Mouse (Mus musculus): ENCODE results near the gene Olfr1168.
"Not testable (repeated sequence)": the region's sequence is repeated elsewhere in the genome, so short reads cannot be mapped to it uniquely, and the experiment has no call there.

Gene Olfr1168

GRCm38 (mm10) chr2:88181580-88181979, at the start of gene Olfr1168:
TSS of gene Olfr1168 (plus strand) at chr2:88181880.
- no peak for DNase-seq (ENCODE audit: low spot score in 2 of 2)

GRCm38 (mm10) chr2:88155093-88155492, 26.6 kb upstream of the Olfr1168 start, which contains the start of gene Olfr1167:
TSS of gene Olfr1167 (minus strand) at chr2:88155193.
- DNase-seq (ENCODE audit: low spot score in 2 of 2) = not testable (repeated sequence)

GRCm38 (mm10) chr2:88220784-88221183, 39.1 kb downstream of the Olfr1168 start:
- no peak for DNase-seq (ENCODE audit: low spot score in 2 of 2)

DNA sequence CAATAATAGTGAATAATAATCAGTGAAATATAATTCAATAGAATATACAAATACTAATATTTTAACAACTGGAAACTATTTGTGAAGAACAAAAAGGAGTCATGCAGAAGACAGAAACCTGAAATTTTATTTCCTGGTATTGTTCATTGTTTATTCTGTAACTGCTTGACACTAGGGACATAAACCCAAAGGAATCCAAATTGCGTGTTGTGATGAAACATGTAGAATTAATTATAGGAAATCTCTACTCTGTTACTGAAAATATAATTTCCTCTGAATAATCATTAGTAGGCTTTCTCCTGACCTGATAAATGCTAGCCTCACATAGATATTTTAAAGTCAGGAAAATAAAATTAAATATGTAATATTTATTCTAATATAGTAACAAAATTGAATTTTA, 46.6 kb downstream of the Olfr1168 start, which contains the start of gene Olfr1170:
Gene Olfr1170 (minus strand): TSS at position 101 of the 400 bp plus-strand sequence.
- no peak for DNase-seq (ENCODE audit: low spot score in 2 of 2)

All from natural killer cell, adult 2 months (primary cell).